Mouse (Mus musculus) heart, postnatal 0 days (tissue): ENCODE data around the gene Pappa.

Experiments used
- CTCF ChIP-seq: IDR thresholded peaks from 2 replicates; pipeline ENCODE4 v1.5.1; 2016; ENCODE audit warnings: antibody characterized with exemption, control low read depth, low read depth
- EP300 ChIP-seq: IDR thresholded peaks from 2 replicates; pipeline ENCODE4 v1.6.1; 2016; ENCODE audit warnings: antibody characterized with exemption, low read depth

- TF ChIP-seq CTCF, result no peak
- TF ChIP-seq EP300, result peak; percentile 14; the same call in 1 of the 2 replicates
Observed at GRCm38 (mm10) chr4:65127291-65127590, 3.3 kb downstream of the Pappa start.
